Mouse (Mus musculus): Measurements from ENCODE around the gene Cnot1.

DNA sequence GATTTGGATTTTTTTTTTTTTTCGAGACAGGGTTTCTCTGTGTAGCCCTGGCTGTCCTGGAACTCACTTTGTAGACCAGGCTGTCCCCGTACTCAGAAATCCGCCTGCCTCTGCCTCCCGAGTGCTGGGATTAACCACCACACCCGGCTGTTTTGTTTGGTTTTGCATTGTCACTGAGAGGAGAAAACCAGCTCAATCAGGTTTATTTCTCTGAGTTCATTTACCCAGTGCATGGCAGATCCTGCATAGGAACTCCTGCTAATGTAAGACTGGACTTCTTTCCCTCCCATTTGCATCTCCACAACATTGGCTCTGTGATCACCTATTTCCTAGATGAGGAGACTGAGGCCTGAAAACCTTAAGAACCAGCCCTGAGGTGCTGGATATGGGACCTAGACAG lies 14.8 kb upstream of the Cnot1 start:
- no peak for TF ChIP-seq CTCF (IDR thresholded peaks at IDR 0.05; ENCODE audit: insufficient read depth, low read length)
- TF ChIP-seq POLR2A (IDR thresholded peaks at IDR 0.05; ENCODE audit: borderline replicate concordance, extremely low read depth, low read depth, low read length), result no peak

Data from lung, adult 2 months (tissue).